In genomic region chr1:88459655-88460054, GRCm38 (mm10) we compare ENCODE assay signal across 39 mouse cellular contexts. TPM values are rescaled to one million over a fixed set of nuclear protein-coding genes. Genes with fewer than 3 reads are reported as not detected.
"Had no signal": no experiment of that assay in that cellular context is flagged by ENCODE, and none has a peak within 500 bp of the region (broad histone marks: within the 10 kb centered on the region; RNA-seq: fewer than 3 reads in every experiment).

No protein-coding gene starts in this region.

- DNase-seq: gastrocnemius, adult 2 months; gastrocnemius, postnatal 10 days; gastrocnemius, postnatal 25 days; heart, adult 2 months; heart, postnatal 10 days; heart, postnatal 4 days; kidney, adult 11 months; kidney, adult 2 months; kidney, adult 9 months; kidney, postnatal 14 days; kidney, postnatal 36 days; layer of hippocampus, adult 9-11 months; layer of hippocampus, postnatal 36 days; left cerebral cortex, postnatal 4 days had no signal

- H3K4me1 ChIP-seq: liver, embryonic 12.5 days had no signal

- H3K4me3 ChIP-seq: gastrocnemius, adult 2 months; heart, adult 2 months; heart, embryonic 10.5 days; heart, embryonic 12.5 days; hindbrain, embryonic 10.5 days; hindbrain, embryonic 12.5 days; intestine, embryonic 15.5 days; kidney, embryonic 15.5 days; limb, embryonic 13.5 days; limb, embryonic 15.5 days; liver, embryonic 12.5 days had no signal

- H3K36me3 ChIP-seq: heart, embryonic 10.5 days; heart, embryonic 12.5 days; hindbrain, embryonic 10.5 days; hindbrain, embryonic 12.5 days; intestine, embryonic 15.5 days; kidney, embryonic 15.5 days; limb, embryonic 13.5 days; limb, embryonic 15.5 days; liver, embryonic 12.5 days had no signal

- H3K27me3 ChIP-seq: heart, embryonic 12.5 days; hindbrain, embryonic 12.5 days; intestine, embryonic 15.5 days; kidney, embryonic 15.5 days; limb, embryonic 13.5 days; limb, embryonic 15.5 days had no signal

- H3K27ac ChIP-seq: gastrocnemius, adult 2 months; heart, adult 2 months; heart, embryonic 10.5 days; hindbrain, embryonic 10.5 days; hindbrain, embryonic 12.5 days; hindbrain, embryonic 14.5 days; intestine, embryonic 15.5 days; kidney, embryonic 15.5 days; kidney, postnatal 0 days; limb, embryonic 13.5 days; limb, embryonic 15.5 days; liver, embryonic 12.5 days; liver, embryonic 14.5 days had no signal

RNA-seq across cellular contexts. Expression of gene Glrp1, which starts 50.2 kb away (rescaled TPM):
- total RNA-seq: gastrocnemius, adult 2 months; gastrocnemius, postnatal 10 days; gastrocnemius, postnatal 25 days; gastrocnemius, postnatal 4 days; heart, postnatal 25 days; heart, postnatal 4 days; layer of hippocampus, adult 18-20 months; layer of hippocampus, postnatal 14 days; layer of hippocampus, postnatal 36 days; left cerebral cortex, adult 18-20 months; left cerebral cortex, postnatal 25 days; left cerebral cortex, postnatal 4 days had no signal
- polyA plus RNA-seq: heart, embryonic 10.5 days; hindbrain, embryonic 10.5 days; hindbrain, embryonic 12.5 days; hindbrain, embryonic 14.5 days; hindbrain, embryonic 16.5 days; inflammation-experienced regulatory T-cells, adult 6 months; intestine, embryonic 15.5 days; kidney, adult 2 months; kidney, embryonic 15.5 days; large intestine, adult 2 months; limb, embryonic 11.5 days; limb, embryonic 13.5 days; limb, embryonic 15.5 days; liver, embryonic 12.5 days had no signal

RNA-seq across cellular contexts. Expression of gene Spp2, which starts 52.9 kb away (rescaled TPM):
- total RNA-seq: gastrocnemius, adult 2 months; gastrocnemius, postnatal 25 days; granulocyte monocyte progenitor cell, adult 5-6 weeks; heart, adult 2 months; heart, postnatal 10 days; heart, postnatal 25 days; heart, postnatal 4 days; layer of hippocampus, adult 18-20 months; layer of hippocampus, postnatal 14 days; layer of hippocampus, postnatal 36 days; left cerebral cortex, adult 8-10 months; left cerebral cortex, postnatal 25 days had no signal
- polyA plus RNA-seq: heart, adult 2 months; heart, embryonic 14.5 days; hindbrain, embryonic 10.5 days; hindbrain, embryonic 12.5 days; inflammation-experienced regulatory T-cells, adult 6 months; limb, embryonic 11.5 days; limb, embryonic 13.5 days had no signal
